Mouse (Mus musculus): ENCODE data around the gene Apobr. TPM values are rescaled to one million over a fixed set of nuclear protein-coding genes. Genes with fewer than 3 reads are reported as not detected.

Apobr gene
- polyA plus RNA-seq, 1 experiment from 2014 or later, result 4.0 TPM

DNA sequence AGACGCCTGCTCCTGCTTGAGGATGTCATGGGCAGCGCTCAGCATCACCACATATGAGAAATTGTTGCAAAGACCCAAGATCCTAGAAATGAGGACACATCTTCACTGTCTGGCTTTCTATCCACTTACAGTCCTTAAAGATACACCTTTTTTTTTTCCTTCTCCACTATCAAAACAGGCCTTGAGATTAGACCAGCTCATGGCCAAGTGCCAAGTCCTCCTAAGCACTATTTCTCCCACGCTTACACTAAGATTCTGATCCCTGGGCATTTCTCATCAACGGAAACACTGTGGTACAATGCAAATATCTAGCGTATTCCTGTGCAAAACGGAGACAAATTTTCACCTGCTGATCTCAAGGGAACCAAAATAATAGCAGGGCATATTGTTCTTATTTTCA lies 3.1 kb upstream of the Apobr start:
- 77% methylated on average over 6 of the region's 6 CpGs for WGBS (ENCODE audit: insufficient replicate concordance)
- TF ChIP-seq CTCF (IDR thresholded peaks at IDR 0.05; ENCODE audit: low read depth), result no peak
- TF ChIP-seq EP300 (IDR thresholded peaks at IDR 0.05; ENCODE audit: low read depth), result no peak
- DNase-seq (no peak), ATAC-seq (no peak)
- no peaks in the 10 kb centered on the region for H3K27me3 ChIP-seq (ENCODE audit: insufficient read depth, low read length)
- H3K9ac ChIP-seq (replicated peaks), result 0 out of 2 replicates have a peak overlapping the region, but pooled peaks have one; percentile 16
- no peaks in the 10 kb centered on the region for H3K9me3 ChIP-seq (ENCODE audit: low read length)
- peaks cover 10% of the 10 kb centered on the region for H3K36me3 ChIP-seq (replicated peaks; ENCODE audit: insufficient read depth, low read length)
- peaks cover 14% of the 10 kb centered on the region for H3K4me1 ChIP-seq (ENCODE audit: insufficient read depth)
- no peak overlapping the region for H3K4me3 ChIP-seq (ENCODE audit: low read depth, low read length)
- no peak overlapping the region for H3K4me2 ChIP-seq (ENCODE audit: low read depth, low read length)
- H3K27ac ChIP-seq (ENCODE audit: low read depth), result no peak overlapping the region

DNA sequence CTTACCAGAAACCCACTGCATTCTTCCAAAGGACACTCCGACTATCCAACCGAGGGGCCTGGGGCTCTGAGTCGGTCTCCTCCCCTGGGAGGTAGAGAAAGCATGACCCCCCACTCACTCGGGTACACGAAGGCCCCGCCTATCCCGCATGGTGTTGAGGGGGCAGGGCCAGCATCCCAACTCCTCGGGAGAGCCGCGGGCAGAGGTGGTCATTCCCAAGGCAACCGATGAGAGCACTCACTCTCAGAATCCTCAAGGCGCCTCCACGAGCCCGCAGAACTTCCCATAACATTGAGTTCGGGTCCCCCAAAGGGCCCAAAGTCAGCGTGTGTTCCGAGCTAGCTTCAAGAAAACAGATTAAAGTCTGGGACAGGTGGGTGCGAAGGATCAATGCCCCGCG lies 2.0 kb upstream of the Apobr start:
- DNase-seq (peak; percentile 34), ATAC-seq (peak; percentile 31)
- no peak for TF ChIP-seq CTCF (IDR thresholded peaks at IDR 0.05; ENCODE audit: low read depth)
- no peak for TF ChIP-seq EP300 (IDR thresholded peaks at IDR 0.05; ENCODE audit: low read depth)
- H3K27me3 ChIP-seq (ENCODE audit: insufficient read depth, low read length), result no peaks in the 10 kb centered on the region
- H3K4me1 ChIP-seq (ENCODE audit: insufficient read depth), result peaks cover 15% of the 10 kb centered on the region
- H3K36me3 ChIP-seq (replicated peaks; ENCODE audit: insufficient read depth, low read length), result peaks cover 10% of the 10 kb centered on the region
- H3K4me3 ChIP-seq (ENCODE audit: low read depth, low read length), result peak overlapping the region; percentile 47
- 6% methylated on average over 20 of the region's 20 CpGs for WGBS (ENCODE audit: insufficient replicate concordance)
- H3K27ac ChIP-seq (ENCODE audit: low read depth), result peak overlapping the region; percentile 68
- peak overlapping the region; percentile 49 for H3K9ac ChIP-seq (replicated peaks)
- no peaks in the 10 kb centered on the region for H3K9me3 ChIP-seq (ENCODE audit: low read length)
- H3K4me2 ChIP-seq (ENCODE audit: low read depth, low read length), result peak overlapping the region; percentile 84

DNA sequence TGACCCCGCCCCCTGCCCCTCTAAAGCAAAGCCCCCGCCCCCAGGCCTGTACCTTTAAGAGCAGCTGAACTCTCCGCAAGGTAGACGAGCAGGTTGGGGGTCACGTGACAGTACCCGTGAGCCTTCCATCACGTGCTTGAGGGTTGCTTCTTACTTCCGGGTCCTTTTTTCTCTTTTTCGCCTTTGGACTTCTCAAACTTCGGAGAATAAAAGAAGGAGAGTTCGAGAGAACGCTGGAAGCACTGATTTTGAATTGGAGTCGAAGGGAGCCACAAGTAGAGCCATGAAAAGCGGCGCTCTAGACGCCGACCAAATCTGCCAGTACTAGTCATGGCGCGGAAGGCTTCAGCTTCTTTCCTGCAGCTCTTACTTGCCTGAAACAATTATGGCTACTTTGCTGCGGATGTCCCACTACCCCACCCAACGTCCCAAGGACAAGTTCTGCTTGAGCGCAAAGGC lies 1.5 kb upstream of the Apobr start:
- H3K4me3 ChIP-seq (ENCODE audit: low read depth, low read length), result peak overlapping the region; percentile 47
- no peaks in the 10 kb centered on the region for H3K27me3 ChIP-seq (ENCODE audit: insufficient read depth, low read length)
- ATAC-seq, result peak; percentile 81
- under 1% methylated on average over 22 of the region's 22 CpGs for WGBS (ENCODE audit: insufficient replicate concordance)
- peaks cover 10% of the 10 kb centered on the region for H3K36me3 ChIP-seq (replicated peaks; ENCODE audit: insufficient read depth, low read length)
- H3K27ac ChIP-seq (ENCODE audit: low read depth), result peak overlapping the region; percentile 68
- peak overlapping the region; percentile 84 for H3K4me2 ChIP-seq (ENCODE audit: low read depth, low read length)
- no peaks in the 10 kb centered on the region for H3K9me3 ChIP-seq (ENCODE audit: low read length)
- DNase-seq, result peak; percentile 87
- peak overlapping the region; percentile 49 for H3K9ac ChIP-seq (replicated peaks)
- H3K4me1 ChIP-seq (ENCODE audit: insufficient read depth), result peaks cover 15% of the 10 kb centered on the region
- no peak for TF ChIP-seq CTCF (IDR thresholded peaks at IDR 0.05; ENCODE audit: low read depth)
- TF ChIP-seq EP300 (IDR thresholded peaks at IDR 0.05; ENCODE audit: low read depth), result peak; percentile 68; the same call in 1 of the 2 replicates

DNA sequence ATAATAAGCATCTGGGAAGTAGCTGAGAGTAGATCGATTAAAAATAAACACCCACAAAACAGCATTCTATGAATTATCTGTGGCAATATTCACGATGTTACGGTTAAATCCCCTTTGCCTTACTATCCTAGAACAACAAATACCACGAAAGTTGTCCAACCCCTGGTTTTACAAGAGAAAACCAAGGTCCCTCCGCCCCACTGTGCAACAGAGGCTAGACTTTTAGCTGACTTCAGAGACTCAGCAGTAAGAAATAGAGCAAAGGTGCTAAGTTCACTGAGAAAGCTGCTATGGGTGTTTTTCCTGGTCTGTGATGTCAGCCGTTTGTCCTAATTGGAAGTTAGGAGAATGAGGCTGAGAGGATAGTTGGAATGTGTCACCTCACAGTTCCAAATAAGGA lies 981 bp upstream of the Apobr start:
- Histone ChIP-seq H3K36me3 (replicated peaks; ENCODE audit: insufficient read depth, low read length) (peaks cover 6% of the 10 kb centered on the region), H3K4me3 (ENCODE audit: low read depth, low read length) (peak overlapping the region; percentile 47), H3K9me3 (ENCODE audit: low read length) (no peaks in the 10 kb centered on the region), H3K27ac (ENCODE audit: low read depth) (peak overlapping the region; percentile 68), H3K4me2 (ENCODE audit: low read depth, low read length) (peak overlapping the region; percentile 84), H3K9ac (replicated peaks) (peak overlapping the region; percentile 49), H3K27me3 (ENCODE audit: insufficient read depth, low read length) (no peaks in the 10 kb centered on the region), H3K4me1 (ENCODE audit: insufficient read depth) (peaks cover 15% of the 10 kb centered on the region)
- 38% methylated on average over 6 of the region's 6 CpGs for WGBS (ENCODE audit: insufficient replicate concordance)
- TF ChIP-seq EP300 (IDR thresholded peaks at IDR 0.05; ENCODE audit: low read depth) (no peak), CTCF (IDR thresholded peaks at IDR 0.05; ENCODE audit: low read depth) (no peak)
- DNase-seq (no peak), ATAC-seq (no peak)

DNA sequence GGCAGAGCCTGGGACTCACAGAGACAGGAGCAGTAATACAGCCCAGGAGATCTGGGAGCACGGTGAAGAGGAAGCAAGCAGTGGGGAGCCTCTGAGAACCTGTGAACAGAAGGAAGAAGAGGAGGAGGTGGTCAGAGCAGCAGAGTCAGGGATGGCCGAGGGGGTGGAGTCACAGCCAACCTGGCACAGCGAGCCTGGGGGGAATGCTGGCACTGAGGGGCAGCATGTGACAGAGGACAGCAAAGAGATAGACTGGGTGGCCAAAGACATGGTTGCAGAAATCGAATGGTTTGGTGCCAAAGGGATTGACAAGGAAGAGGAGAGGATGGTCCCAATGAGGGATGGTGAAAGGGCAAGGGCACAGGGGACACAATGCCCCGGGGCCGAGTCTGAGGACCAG lies 975 bp downstream of the Apobr start, which contains the start of gene Cln3:
Gene Cln3 (minus strand): TSS at position 101 of the 400 bp plus-strand sequence.
- Histone ChIP-seq H3K36me3 (replicated peaks; ENCODE audit: insufficient read depth, low read length) (0 out of 2 replicates have a peak, but pooled peaks cover 3% of the 10 kb centered on the region), H3K4me2 (ENCODE audit: low read depth, low read length) (peak within 1 kb of the TSS; percentile 84), H3K4me1 (ENCODE audit: insufficient read depth) (peaks cover 15% of the 10 kb centered on the region), H3K27me3 (ENCODE audit: insufficient read depth, low read length) (no peaks in the 10 kb centered on the region), H3K9me3 (ENCODE audit: low read length) (no peaks in the 10 kb centered on the region), H3K9ac (replicated peaks) (peak within 1 kb of the TSS; percentile 48), H3K27ac (ENCODE audit: low read depth) (peak within 1 kb of the TSS; percentile 68), H3K4me3 (ENCODE audit: low read depth, low read length) (peak within 1 kb of the TSS; percentile 47)
- no peak for TF ChIP-seq EP300 (IDR thresholded peaks at IDR 0.05; ENCODE audit: low read depth)
- TF ChIP-seq CTCF (IDR thresholded peaks at IDR 0.05; ENCODE audit: low read depth), result no peak
- DNase-seq (no peak), ATAC-seq (no peak)
- WGBS (ENCODE audit: insufficient replicate concordance), result 59% methylated on average over 6 of the region's 6 CpGs

DNA sequence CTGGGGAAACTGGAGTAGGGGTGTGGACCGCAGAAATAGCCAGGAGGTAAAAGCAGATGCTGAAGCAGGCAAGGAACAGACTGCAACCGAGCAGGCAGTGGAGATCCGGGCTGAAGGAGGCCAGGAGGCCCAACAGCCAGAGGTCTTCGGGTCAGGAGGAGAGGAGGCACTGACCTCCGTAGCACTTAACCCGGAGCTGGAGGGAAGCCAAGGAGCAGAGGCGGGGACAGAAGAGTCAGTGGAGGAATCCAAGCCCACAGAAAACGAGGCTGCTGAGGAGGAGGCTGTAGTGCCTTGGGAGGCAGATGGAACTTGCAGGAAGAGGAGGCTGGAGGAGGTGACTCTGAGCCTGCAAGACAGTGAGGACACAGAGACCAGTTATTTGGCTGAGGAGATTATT lies 2.1 kb downstream of the Apobr start:
- Histone ChIP-seq H3K27me3 (ENCODE audit: insufficient read depth, low read length) (no peaks in the 10 kb centered on the region), H3K4me3 (ENCODE audit: low read depth, low read length) (no peak overlapping the region), H3K4me1 (ENCODE audit: insufficient read depth) (peaks cover 14% of the 10 kb centered on the region), H3K9ac (replicated peaks) (no peak overlapping the region; the same call in 1 of the 2 replicates), H3K36me3 (replicated peaks; ENCODE audit: insufficient read depth, low read length) (no peaks in the 10 kb centered on the region), H3K9me3 (ENCODE audit: low read length) (no peaks in the 10 kb centered on the region), H3K27ac (ENCODE audit: low read depth) (peak overlapping the region; percentile 68; the same call in 1 of the 2 replicates), H3K4me2 (ENCODE audit: low read depth, low read length) (peak overlapping the region; percentile 84; the same call in 1 of the 2 replicates)
- no peak for ATAC-seq
- 54% methylated on average over 8 of the region's 8 CpGs for WGBS (ENCODE audit: insufficient replicate concordance)
- peak; percentile 38 for DNase-seq
- TF ChIP-seq EP300 (IDR thresholded peaks at IDR 0.05; ENCODE audit: low read depth), result no peak
- TF ChIP-seq CTCF (IDR thresholded peaks at IDR 0.05; ENCODE audit: low read depth), result no peak
